Mouse (Mus musculus) embryonic fibroblast, embryonic 13.5 days (primary cell): ENCODE results near the gene Mettl7b. TPM values are rescaled to one million over a fixed set of nuclear protein-coding genes. Genes with fewer than 3 reads are reported as not detected.

ENCODE experiments used
- H3K27ac ChIP-seq: 2 replicates; pipeline ENCODE4 v1.5.1; 2012; ENCODE audit warnings: low read length, control low read depth, inconsistent platforms; ENCODE audit not compliant: insufficient read depth
- H3K4me1 ChIP-seq: 2 replicates; pipeline ENCODE4 v1.6.1; 2011; ENCODE audit warnings: low read length; ENCODE audit not compliant: control insufficient read depth, insufficient read depth
- H3K4me3 ChIP-seq: 2 replicates; pipeline ENCODE4 v1.5.1; 2011; ENCODE audit warnings: mild to moderate bottlenecking, control low read depth, low read length; ENCODE audit not compliant: insufficient read depth
- CTCF ChIP-seq: IDR thresholded peaks from 2 replicates; pipeline ENCODE4 v1.5.1; 2011; ENCODE audit warnings: mild to moderate bottlenecking, control low read depth, low read length, moderate library complexity, borderline replicate concordance; ENCODE audit not compliant: insufficient read depth
- POLR2A ChIP-seq: IDR thresholded peaks from 2 replicates; pipeline ENCODE4 v1.6.1; 2011; ENCODE audit warnings: low read depth, mild to moderate bottlenecking, control low read depth, low read length, moderate library complexity
- polyA plus RNA-seq: library from polyadenylated mRNA; stranded (reverse); fragments of >200 nt; gene quantifications from 2 replicates; pipeline ENCODE4 v1.2.4, GENCODE M21; 2011; ENCODE audit warnings: low read depth; ENCODE audit not compliant: missing spikeins, insufficient read length

Mettl7b gene
- polyA plus RNA-seq, 1 experiment = not detected

GRCm38 (mm10) chr10:128977522-128978114 lies 16.8 kb upstream of the Mettl7b start:
- Histone ChIP-seq H3K4me1 (no peaks in the 10 kb centered on the region; the same call in 1 of the 2 replicates), H3K27ac (no peak overlapping the region), H3K4me3 (no peak overlapping the region)
- TF ChIP-seq CTCF (peak; percentile 75; the same call in 1 of the 2 replicates), POLR2A (no peak)

DNA sequence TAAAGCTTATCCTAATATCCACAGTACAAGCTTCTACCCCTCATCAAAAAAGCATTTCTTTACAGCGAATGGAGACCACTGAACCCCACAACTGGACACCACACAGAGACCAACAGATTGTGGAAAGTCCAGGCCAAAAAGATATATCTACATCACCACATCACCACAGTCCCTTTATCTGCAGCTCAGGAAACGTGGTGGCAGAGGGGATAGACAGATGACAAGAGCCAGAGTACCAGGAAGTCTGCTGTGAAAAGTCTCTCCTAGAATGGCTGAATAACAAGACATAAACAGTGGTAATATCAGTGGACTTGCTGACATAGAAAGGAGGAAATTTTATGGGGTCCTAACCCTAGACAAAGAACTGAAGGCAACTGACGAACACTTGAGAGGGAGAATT lies 15.6 kb upstream of the Mettl7b start:
- TF ChIP-seq POLR2A (no peak), CTCF (no peak)
- Histone ChIP-seq H3K4me1 (no peaks in the 10 kb centered on the region; the same call in 1 of the 2 replicates), H3K27ac (no peak overlapping the region), H3K4me3 (no peak overlapping the region)

DNA sequence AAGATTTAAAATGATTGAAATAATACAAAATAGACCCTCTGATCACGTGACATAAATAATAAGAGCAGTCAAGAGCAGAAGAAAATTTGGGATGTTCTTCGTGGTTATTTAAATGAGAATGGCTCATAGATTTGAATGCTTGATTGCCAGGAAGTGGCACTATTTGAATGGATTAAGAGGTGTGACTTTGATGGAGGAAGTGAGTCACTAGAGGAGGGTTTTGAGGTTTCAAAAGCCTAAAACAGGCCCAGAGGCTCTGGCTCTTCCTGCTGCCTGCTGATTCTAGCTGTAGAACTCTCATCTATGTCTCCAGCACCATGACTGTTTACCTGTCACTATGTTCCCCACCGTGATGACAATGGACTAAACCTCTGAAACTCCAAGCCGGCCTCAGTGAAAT lies 12.1 kb upstream of the Mettl7b start:
- peaks cover 8% of the 10 kb centered on the region for H3K4me1 ChIP-seq
- TF ChIP-seq POLR2A = no peak
- no peak for TF ChIP-seq CTCF
- no peak overlapping the region for H3K27ac ChIP-seq
- H3K4me3 ChIP-seq = no peak overlapping the region

- TF ChIP-seq CTCF (no peak), POLR2A (no peak)
- no peak overlapping the region for H3K4me3 ChIP-seq
- H3K4me1 ChIP-seq = peaks cover 11% of the 10 kb centered on the region
- no peak overlapping the region for H3K27ac ChIP-seq
Observed at GRCm38 (mm10) chr10:128970740-128971250, 10.0 kb upstream of the Mettl7b start.

- TF ChIP-seq CTCF (no peak), POLR2A (no peak)
- Histone ChIP-seq H3K4me3 (no peak overlapping the region), H3K27ac (no peak overlapping the region)
Observed at GRCm38 (mm10) chr10:128968341-128968749, 7.6 kb upstream of the Mettl7b start.

DNA sequence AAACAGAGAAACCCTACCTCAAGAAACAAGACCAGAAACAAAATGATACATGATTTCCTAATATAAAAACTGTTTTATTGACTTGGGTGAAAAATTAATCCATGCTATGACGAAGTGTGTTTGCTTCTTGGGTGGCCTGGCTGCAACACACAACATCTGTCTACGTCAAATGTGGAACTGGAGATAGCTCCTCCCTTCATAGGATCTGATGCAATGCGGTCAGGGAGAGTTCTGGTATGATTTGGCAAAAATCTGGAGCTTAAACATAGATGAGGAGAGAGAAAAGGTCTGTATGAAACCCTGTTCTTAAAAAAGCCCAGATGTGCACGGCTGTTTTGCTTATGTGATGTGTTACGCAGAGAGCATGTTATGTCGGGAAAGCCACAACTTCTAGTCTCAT lies 5.1 kb upstream of the Mettl7b start:
- Histone ChIP-seq H3K4me1 (peaks cover 11% of the 10 kb centered on the region), H3K27ac (no peak overlapping the region), H3K4me3 (no peak overlapping the region)
- TF ChIP-seq CTCF = no peak
- TF ChIP-seq POLR2A = no peak

More at GRCm38 (mm10) chr10:128968341-128968749, 7.6 kb upstream of the Mettl7b start:
- H3K4me1 ChIP-seq = peaks cover 11% of the 10 kb centered on the region

DNA sequence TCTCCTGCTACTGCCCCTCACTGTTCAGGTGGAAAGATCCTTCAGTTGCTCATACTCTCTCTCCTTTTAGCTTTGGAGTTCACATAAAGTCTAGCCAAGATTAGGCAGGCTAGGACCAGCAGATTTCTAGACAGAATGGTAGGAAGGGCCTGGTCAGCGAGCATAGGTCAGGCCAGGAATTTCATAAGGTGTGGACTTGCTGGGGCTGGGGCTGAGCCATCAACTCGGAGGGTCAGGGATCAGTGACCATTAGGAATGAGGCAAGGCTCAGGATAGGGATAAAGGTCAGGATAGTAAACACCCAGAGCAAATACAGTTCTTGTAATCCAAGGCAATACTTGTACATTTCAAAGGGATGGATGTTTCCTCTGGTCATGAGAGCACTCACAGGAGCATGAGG lies 4.2 kb upstream of the Mettl7b start:
- no peak for TF ChIP-seq POLR2A
- TF ChIP-seq CTCF = no peak
- Histone ChIP-seq H3K4me3 (no peak overlapping the region), H3K4me1 (peaks cover 11% of the 10 kb centered on the region), H3K27ac (no peak overlapping the region)

DNA sequence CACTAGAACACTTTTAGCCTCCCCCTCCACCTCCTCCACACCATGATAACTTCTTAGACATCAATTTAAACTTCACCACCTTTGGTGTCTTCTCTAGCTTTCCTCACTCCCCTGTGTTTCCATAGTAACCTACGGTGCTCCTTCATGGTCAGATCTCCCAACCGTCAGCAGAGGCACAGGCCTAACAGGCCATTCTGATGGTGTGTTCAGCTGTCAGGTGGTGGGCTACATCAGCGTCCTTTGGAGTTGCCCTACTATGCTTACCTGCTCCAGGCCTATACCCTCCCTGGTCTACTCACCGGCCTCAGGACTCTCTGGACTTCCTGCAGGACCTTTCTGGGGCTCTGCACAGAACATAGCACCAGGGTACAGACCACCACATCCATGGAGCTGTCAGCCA lies 646 bp downstream of the Mettl7b start:
- no peaks in the 10 kb centered on the region for H3K4me1 ChIP-seq
- TF ChIP-seq POLR2A (no peak), CTCF (no peak)
- H3K27ac ChIP-seq = no peak overlapping the region
- no peak overlapping the region for H3K4me3 ChIP-seq

- H3K4me1 ChIP-seq = no peaks in the 10 kb centered on the region
- no peak for TF ChIP-seq POLR2A
- TF ChIP-seq CTCF = no peak
- H3K27ac ChIP-seq = no peak overlapping the region
- no peak overlapping the region for H3K4me3 ChIP-seq
Observed at GRCm38 (mm10) chr10:128958340-128958739, 2.4 kb downstream of the Mettl7b start.

DNA sequence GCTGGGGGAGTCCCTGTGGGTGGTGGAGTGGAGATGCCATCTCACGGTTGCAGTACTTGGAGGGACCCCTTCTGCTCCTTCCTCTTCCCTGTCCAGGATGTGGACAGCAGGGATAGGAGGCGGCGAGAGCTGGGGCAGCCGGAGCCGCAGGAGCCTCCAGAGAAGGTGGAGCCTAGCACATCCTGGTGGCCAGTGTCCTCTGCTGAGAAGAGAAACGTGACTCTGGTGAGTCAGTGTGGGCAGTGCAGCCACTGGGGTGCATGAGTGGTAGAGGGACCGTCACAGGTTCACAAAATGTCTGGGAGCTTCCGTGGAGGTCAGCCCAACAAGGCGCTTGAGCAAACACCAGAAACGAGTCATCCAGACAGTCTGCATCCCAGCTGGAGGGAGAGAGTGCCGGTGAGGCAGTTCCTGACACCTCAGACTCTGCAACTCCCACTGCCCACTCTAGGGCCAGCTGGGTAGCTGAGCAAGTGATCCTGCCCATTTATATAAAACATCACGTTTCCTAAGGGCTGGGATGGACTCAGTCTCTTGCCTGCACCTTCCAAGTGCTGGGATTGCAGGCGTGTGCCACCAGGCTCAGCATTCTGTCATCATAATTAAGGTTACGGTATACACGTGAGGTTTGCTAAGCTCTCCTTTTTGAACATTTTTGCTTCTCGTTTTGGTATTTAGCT lies 10.4 kb downstream of the Mettl7b start:
- Histone ChIP-seq H3K4me3 (no peak overlapping the region), H3K27ac (no peak overlapping the region), H3K4me1 (no peaks in the 10 kb centered on the region)
- TF ChIP-seq POLR2A = no peak
- TF ChIP-seq CTCF = no peak
